Mouse (Mus musculus): ENCODE data around the gene Rora. TPM values are rescaled to one million over a fixed set of nuclear protein-coding genes. Genes with fewer than 3 reads are reported as not detected.

The Rora gene
- polyA plus RNA-seq, 1 experiment = not detected

- no peak for TF ChIP-seq GATA1 (IDR thresholded peaks at IDR 0.05; ENCODE audit: low read length)
Measured at GRCm38 (mm10) chr9:69314451-69315210, 661.0 kb downstream of the Rora start.

- TF ChIP-seq GATA1 (IDR thresholded peaks at IDR 0.05; ENCODE audit: low read length) = no peak
Measured at GRCm38 (mm10) chr9:69317527-69318115, 664.0 kb downstream of the Rora start.

GRCm38 (mm10) chr9:69319434-69319833 is 665.8 kb downstream of the Rora start:
- no peak for TF ChIP-seq GATA1 (IDR thresholded peaks at IDR 0.05; ENCODE audit: low read length)

GRCm38 (mm10) chr9:69319913-69320634 is 666.5 kb downstream of the Rora start:
- TF ChIP-seq GATA1 (IDR thresholded peaks at IDR 0.05; ENCODE audit: low read length) = no peak

- TF ChIP-seq GATA1 (IDR thresholded peaks at IDR 0.05; ENCODE audit: low read length) = no peak
Measured at GRCm38 (mm10) chr9:69320635-69321027, 667.0 kb downstream of the Rora start.

GRCm38 (mm10) chr9:69321956-69322355 is 668.4 kb downstream of the Rora start:
- no peak for TF ChIP-seq GATA1 (IDR thresholded peaks at IDR 0.05; ENCODE audit: low read length)

GRCm38 (mm10) chr9:69323831-69324230 is 670.2 kb downstream of the Rora start:
- TF ChIP-seq GATA1 (IDR thresholded peaks at IDR 0.05; ENCODE audit: low read length) = no peak

GRCm38 (mm10) chr9:69327077-69327476 is 673.5 kb downstream of the Rora start:
- no peak for TF ChIP-seq GATA1 (IDR thresholded peaks at IDR 0.05; ENCODE audit: low read length)

- no peak for TF ChIP-seq GATA1 (IDR thresholded peaks at IDR 0.05; ENCODE audit: low read length)
Measured at GRCm38 (mm10) chr9:69327591-69327990, 674.0 kb downstream of the Rora start.

- TF ChIP-seq GATA1 (IDR thresholded peaks at IDR 0.05; ENCODE audit: low read length) = no peak
Measured at GRCm38 (mm10) chr9:69331790-69332189, 678.2 kb downstream of the Rora start.

- TF ChIP-seq GATA1 (IDR thresholded peaks at IDR 0.05; ENCODE audit: low read length) = no peak
Measured at GRCm38 (mm10) chr9:69332802-69333568, 679.4 kb downstream of the Rora start.

- no peak for TF ChIP-seq GATA1 (IDR thresholded peaks at IDR 0.05; ENCODE audit: low read length)
Measured at GRCm38 (mm10) chr9:69333654-69334053, 680.1 kb downstream of the Rora start.

GRCm38 (mm10) chr9:69334106-69334505 is 680.5 kb downstream of the Rora start:
- TF ChIP-seq GATA1 (IDR thresholded peaks at IDR 0.05; ENCODE audit: low read length) = no peak

- no peak for TF ChIP-seq GATA1 (IDR thresholded peaks at IDR 0.05; ENCODE audit: low read length)
Measured at GRCm38 (mm10) chr9:69336063-69336462, 682.5 kb downstream of the Rora start.

GRCm38 (mm10) chr9:69339199-69339598 is 685.6 kb downstream of the Rora start:
- no peak for TF ChIP-seq GATA1 (IDR thresholded peaks at IDR 0.05; ENCODE audit: low read length)

- TF ChIP-seq GATA1 (IDR thresholded peaks at IDR 0.05; ENCODE audit: low read length) = no peak
Measured at GRCm38 (mm10) chr9:69339829-69340228, 686.2 kb downstream of the Rora start.

Data from G1E-ER4 (cell line).